Mouse (Mus musculus): ENCODE measurements around the gene Pear1.

Gene Pear1

DNA sequence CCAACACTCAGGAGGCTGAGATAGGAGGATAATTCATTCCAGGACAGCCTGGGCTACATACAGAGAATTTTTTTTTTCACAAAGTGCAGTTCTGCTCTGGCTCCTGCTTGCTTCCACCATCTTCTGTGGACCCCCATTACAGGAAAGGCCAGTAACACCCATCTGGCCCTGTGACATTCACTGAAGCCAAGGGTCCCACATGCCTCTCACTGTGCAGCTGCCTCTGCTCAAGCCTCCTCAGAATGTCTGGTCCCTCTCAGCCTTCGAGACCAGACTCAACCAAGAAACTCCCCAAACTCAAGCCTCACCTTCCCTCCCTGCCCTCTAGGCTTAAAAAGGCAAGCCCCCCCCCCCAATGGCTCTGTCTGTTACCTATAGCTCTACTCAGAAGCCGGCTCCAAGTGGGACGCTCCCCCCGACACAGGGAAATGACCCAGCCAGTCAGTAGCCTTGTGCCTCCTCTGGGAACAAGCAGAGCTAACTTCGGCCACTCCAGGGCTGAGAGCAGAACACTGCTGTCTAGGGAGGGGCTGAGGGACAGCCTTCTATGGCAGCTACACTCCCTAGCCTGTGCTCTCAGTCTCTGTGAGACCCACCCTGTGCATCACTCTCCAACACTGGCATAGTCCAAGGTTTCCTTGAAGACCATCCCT, 58.3 kb downstream of the Pear1 start:
- DNase-seq (ENCODE audit: low read depth, low spot score), result no peak

DNA sequence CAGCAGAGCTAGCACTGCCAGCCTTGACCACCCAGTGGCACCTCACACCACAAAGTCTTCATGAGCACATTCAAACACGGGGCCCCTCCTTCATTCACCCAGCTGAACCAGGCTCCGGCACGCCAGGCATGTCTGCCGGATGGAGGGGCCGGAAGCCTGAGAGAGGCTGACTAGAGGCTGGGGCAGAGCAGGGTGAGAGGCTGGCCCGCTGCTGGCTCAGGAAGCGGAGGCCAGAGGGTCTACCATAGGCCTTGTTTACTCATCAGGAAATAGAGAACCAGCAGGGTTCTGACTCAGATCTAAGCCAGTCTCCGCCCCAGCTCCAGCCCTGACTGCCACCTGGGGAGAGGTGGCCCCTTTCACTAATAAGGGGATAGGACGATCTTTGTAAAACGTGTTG, 59.0 kb downstream of the Pear1 start:
- no peak for DNase-seq (ENCODE audit: low read depth, low spot score)

DNA sequence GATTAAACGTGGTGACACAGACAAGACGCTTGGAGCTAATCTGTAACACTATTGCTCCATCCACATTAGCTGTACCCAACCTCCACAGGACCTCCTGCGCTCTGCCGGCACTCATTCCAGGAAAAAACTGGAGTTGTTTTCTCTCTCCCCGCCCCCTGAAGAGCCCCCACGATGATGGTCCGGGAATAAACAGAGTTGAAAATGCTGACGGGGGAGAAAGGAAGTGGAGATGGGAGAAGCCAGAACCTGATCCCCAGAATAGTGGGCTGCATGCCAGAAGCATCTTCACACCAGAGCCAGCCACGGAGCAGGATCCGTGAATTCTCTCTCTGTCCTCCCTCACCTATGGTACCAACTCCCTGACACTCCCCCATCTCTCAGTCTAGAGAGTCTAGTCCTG, 59.6 kb downstream of the Pear1 start:
- no peak for DNase-seq (ENCODE audit: low read depth, low spot score)

DNA sequence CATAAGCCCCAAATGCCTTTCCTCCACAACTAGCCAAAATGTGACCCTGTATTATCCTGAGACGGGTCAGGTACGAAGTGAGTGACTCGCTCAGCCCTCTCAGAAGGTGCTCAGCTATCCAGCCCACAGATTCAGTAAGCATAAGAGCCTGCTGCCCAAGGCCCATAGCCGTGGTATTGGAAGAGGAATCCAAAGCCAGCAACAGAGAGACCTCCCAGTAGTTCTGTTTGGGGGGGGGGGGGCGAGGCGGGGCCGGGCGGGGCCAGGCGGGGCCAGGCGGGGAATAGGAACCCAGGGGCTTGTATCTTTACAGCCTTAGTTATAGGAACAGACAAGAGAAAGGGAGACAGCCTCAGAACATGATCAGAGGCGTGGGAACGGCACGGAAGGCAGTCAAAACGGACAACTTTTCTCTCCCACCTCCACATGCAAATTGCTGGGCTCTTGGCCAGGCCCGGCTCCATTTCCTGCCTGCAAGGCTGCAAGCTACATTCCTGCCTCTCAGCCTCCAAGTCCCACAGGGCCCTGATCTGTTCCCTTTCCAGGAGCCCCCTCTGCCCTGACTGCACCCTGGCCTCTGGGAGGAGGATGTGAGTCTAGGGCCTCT, 60.3 kb downstream of the Pear1 start:
- no peak for DNase-seq (ENCODE audit: low read depth, low spot score)

DNA sequence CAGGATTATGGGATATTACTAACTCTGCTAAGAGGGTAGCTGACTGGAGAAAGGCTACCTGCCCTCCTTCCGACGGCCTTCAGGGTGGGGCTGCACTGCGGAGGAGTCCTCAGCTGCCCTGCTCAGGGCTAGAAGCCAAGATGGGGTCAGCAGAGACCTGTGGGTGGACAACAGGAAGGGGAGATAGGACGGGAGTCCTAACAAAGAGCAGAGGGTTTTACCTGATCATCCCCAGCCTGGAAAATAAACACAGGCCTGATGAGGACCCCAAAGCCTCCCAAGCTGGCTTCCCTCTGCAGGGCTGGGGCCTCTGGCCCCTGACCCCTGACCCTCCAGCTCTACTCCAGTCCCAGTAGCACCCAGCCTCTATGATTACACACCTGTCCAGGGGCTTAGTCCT, 60.9 kb downstream of the Pear1 start:
- DNase-seq (ENCODE audit: low read depth, low spot score), result no peak

DNA sequence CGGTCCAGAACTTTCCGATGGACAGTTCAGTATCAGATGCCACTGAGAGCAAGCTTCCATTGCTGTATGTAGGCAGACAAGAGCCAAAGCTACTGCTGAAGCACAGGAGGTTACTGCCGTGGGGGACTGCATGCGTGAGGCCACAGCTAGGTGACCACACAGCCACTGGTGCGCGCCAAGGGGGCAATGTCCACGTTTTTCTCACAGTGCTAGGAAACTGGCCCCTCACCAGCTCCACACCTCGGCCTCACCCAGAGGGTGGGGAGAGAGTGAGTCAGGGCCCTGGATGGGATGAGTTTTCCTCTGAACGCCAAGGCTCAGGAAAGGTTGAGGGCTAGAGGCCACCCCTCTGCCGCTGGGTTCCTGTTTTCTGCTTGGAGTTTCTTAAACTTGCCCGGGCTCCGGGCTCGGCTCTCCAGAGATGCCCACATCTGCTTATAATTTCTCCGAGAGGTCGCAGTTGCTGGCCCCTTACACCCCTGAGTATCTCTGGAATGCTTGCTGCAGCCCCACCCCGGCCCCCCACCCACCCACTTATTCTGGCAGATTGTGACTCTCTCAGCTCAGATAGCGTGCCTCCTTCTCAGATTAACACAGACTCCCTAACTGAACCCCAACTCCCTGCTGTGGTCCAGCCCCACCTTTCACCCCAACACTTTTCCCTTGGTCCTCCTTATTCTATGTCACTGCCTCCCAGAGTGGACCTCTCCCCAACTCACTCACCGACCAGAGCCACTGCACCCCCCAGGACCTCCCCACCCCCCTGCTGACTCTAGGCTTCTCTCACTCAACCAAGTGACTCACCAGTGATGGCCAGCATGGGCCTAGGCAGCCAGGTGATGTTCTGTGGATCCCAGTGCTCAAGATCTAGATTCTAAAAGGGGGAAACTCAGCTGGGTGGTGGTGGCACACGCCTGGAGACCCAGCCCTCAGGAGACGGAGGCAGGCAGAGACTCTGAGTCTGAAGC, 62.4 kb downstream of the Pear1 start:
- DNase-seq (ENCODE audit: low read depth, low spot score), result no peak

DNA sequence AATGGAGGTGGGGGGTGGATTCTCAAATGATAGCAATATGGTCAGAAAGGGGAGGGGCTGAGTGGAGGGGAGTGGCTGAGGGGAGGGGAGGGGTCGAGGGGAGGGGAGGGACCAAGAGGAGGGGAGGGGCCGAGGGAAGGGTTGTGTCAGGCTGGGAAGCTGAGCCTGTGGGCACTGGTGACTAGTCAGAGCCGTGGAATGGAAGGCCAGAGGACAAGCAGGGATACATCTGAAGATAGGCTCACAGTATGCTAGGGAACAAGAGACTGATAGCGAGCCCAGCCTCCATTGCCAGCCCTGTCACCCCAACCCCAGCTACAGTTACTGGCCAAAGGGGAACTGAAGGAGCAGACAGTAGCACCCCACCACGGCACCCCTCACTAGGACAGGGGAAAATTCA, 65.5 kb downstream of the Pear1 start:
- no peak for DNase-seq (ENCODE audit: low read depth, low spot score)

DNA sequence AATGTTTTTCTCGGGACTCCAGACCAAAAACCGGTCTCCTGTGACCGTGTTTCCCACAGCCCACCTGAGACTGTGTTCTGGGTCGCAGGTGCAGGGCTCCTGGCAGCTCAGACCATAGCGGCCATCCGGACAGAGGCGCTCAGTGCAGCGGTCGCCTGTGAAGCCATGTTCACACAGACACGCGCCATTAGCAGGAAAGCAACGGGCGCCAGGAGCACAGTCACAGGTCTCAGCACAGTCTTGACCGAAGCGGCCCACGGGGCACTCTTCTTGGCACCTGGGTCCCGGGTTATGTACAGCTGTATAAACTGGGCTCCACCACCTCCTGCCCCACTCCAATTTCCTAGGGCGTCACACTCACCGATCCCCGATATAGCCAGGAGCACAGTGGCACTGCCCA, 67.6 kb downstream of the Pear1 start:
- no peak for DNase-seq (ENCODE audit: low read depth, low spot score)

DNA sequence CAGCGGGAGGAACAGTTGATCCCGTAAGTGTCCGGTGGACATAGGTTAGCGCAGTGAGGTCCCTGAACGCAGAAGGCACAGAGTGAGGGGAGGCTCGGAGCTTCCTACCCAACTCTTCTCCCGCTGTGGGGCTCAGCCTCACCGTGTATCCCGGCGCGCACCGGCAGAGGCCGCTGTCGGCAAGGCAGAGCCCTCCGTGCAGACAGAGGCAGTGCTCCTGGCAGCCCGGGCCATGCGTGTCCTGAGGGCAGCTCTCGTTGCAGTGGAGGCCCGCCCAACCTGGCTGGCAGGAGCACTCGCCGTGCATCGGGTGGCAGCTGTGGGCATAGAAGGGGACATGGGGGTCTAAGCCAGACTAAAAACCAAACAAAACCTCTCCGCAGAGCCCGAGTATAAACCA, 68.1 kb downstream of the Pear1 start:
- DNase-seq (ENCODE audit: low read depth, low spot score), result peak; percentile 87

DNA sequence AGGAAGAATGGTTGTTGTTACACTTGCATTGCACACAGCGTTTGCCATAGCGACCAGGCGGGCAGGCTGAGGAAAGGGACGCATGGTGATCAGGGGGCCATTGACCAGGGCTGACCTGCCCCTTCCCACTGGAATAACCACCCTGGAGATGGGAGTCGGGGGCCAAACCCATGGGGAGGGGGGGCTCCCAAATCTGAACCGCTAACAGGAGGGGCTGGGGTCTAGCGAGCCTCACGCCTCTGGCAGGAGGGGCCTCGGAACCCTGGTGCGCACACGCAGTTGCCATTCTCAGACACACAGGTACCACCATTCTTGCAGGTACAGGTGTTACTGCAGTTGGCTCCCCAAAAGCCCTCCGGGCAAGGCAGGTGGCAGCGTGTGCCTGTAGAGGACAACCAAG, 70.3 kb downstream of the Pear1 start:
- DNase-seq (ENCODE audit: low read depth, low spot score), result no peak

DNA sequence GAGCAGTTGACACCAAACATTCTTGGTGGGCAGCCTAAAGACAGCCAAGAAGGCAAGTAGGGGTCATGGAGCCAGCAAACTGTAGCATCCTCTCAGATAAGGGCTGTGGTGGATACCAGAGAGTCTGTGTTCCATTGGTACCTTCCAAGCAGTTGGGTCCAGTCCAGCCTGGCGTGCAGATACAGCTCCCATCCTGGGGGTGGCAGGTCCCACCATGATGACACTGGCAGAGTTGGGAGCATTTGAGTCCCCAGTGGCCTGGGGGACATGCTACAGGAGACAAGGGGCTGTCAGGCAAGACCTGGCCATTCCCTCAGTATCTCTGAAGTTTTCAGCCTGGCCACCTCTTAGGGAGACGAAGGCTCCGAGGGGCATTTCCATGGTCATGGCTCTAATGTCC, 71.5 kb downstream of the Pear1 start:
- DNase-seq (ENCODE audit: low read depth, low spot score), result no peak

DNA sequence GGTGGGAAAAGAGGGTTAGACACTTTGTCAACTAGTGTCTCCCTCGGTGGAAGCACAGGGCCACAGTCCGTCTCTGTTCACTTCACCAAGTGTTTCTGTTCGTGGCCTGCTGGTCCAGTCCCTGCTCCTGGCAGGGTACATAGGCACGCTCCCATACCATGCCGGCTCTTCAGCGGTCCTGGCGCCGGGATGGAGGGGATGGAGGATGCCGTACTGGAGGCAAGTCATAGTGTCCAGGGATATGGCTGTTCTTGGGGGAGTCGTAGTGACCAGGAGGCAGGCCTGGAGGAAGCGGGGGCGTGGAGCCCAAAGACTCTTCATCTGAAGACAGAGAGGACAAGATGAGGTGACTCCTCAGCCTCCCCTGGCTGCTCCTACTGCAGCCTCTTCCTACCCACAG, 74.1 kb downstream of the Pear1 start:
- DNase-seq (ENCODE audit: low read depth, low spot score), result no peak

DNA sequence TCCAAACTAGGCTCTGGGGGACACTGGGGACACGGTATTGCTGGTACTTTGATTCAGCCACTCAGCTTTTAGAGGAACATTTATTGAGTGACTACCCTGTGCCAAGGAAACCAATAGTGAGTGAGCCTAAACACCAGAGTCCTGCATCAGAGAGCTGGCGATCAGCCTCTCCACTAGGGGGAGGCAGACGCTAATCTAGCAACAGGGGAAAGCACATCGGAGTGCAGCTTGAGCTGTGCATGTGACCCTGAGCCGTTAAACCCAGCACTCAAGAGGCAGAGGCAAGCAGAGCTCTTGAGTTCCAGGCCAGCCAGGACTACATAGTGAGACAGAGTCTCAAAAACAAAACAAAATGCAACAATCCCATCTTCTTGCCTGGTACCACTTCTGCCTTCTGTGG, 75.1 kb downstream of the Pear1 start:
- peak; percentile 89 for DNase-seq (ENCODE audit: low read depth, low spot score)

DNA sequence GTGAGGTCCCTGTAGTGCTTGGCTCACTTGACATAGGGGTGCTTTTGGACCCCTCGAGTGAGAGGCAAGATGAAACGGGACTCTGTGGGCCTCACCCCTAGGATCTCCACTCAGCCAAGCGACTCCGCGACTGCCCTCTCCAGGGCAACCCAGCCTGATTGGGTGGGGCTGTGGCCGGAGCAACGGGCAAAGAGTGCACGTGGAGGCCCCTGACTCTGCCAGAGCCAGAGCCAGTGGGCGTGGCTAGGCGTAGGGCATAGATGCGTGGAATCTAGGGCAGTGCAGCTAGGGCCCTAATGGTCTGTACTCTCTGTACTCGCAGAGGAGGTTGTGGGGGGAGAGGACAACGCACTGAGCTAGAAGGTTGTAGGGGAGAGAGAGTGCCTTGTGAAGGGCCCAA, 75.7 kb downstream of the Pear1 start, which contains the start of gene Lrrc71:
Lrrc71 (minus strand) TSS at position 195 of the 400 bp plus-strand sequence.
- DNase-seq (ENCODE audit: low read depth, low spot score), result peak; percentile 64

DNA sequence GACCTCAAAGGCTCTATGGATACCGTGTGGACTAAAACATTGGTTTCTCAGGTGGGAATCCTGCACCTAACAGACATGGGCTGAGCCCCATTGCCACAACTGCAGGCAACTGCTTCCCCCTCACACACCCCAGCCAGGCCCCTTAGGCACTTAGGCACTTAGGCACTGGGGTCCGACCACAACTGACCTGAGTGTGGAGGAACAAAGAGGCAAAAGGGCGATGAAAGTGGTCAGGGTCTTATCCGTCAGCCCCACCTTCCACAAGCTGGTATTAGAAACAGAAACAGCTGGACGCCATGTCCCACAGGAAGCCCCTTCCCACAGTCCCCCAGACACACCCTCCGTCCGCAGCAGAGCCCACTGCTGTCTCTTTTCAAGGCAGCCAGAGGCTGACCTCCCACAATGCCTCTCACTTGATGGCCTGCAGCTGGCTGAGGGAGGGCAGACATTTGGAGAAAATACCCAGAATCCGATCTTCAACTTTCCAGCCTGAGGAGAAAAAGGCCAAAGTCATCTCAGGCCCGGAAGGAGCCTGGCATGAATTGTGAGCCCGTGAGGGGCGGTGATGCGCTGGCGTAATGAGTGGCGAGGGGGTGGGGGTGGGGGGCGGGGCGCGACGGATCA, 79.0 kb downstream of the Pear1 start:
- DNase-seq (ENCODE audit: low read depth, low spot score), result no peak

DNA sequence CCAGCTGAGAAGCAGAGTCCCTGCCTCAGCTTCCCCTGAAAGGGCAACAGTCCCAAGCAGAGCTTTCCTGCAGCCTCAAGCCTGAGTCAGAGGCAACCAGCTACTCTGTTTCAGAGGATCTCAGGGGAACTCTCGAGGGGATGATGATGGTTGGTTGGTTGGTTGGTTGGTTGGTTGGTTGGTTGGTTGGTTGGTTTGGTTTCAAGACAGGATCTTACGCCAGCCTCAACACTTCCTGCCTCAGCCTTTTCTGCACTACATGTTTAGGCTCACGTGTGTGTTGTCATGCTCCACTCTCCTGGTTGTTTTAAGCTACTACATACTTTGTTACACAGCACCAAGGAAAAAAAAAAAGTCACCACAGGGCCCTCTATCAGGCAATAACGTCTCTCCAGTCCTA, 80.2 kb downstream of the Pear1 start:
- DNase-seq (ENCODE audit: low read depth, low spot score), result no peak

DNA sequence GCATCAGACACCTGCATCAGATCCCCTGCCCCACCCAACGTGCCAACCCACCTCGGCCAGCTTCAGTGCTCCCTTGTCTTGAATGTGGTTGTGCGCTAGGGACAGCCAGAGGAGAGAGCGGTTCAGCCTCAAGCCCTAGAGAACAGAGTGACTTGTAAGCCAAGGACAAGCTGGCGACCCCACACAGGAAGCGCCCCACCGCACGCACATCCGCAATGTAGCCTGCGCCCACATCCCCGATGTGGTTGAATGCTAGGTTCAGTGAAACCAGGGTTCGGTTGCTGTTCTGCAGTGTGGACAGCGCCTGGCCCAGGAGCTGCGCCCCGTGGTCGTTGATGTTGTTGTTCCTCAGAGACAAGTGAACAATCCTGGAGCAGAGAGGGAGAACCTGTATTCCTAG, 81.4 kb downstream of the Pear1 start:
- DNase-seq (ENCODE audit: low read depth, low spot score), result no peak

DNA sequence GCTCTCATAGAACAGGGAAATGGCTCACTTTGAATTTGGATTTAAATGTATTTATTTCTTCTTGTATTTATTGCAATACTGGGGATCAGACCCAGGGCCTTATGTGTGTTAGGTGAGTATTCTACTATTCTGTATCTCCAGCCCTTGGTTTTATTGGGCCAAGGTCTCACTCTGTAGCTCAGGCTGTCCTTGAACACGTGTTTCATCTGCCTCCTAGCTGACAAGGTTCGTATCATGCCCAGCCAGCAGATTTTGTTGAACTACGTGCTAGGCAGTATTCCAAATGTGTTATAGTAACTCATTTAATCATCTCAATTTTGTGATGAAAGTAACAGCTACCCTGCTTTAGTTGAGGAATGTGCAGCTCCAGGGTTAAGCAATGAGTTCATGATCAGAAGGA, 82.1 kb downstream of the Pear1 start:
- DNase-seq (ENCODE audit: low read depth, low spot score), result no peak

DNA sequence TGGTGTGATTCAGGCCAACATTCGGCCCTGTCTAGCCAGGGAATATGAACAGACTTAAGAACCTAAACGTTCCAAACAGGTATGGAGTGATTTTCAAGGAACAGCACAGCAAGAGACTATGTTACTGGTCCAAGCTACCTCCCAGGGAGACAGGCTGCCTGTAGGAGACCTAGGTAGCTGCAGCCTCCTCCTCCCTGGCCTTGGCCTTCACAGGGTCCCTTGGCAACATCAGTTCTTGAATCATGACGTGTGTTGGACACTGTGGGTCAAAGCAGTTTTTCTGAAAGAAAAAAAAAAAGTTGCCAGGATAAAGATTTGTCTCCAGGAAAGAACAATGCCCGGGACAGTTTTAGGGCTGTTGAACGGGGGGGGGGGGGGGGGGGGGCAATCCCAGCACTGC, 85.2 kb downstream of the Pear1 start:
- DNase-seq (ENCODE audit: low read depth, low spot score), result no peak

DNA sequence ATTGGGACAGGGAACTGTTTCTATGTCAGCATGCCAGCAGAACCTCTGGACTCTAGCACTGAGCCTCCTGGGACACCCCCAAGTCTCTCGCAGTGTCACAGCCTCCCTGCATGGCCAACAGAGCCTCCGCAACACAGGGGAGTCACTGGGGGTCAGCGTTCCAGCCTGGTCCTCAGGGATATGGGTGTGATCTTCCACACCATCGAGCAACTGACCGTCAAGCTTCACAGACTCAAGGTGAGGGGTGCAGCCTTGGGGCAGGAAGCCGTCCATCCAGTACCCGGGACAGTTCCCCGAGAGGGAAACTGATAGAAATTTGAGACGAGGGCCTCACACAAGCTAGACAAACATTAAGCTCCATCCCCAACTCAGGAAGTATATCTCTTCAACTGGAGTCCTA, 88.8 kb downstream of the Pear1 start:
- DNase-seq (ENCODE audit: low read depth, low spot score), result no peak

DNA sequence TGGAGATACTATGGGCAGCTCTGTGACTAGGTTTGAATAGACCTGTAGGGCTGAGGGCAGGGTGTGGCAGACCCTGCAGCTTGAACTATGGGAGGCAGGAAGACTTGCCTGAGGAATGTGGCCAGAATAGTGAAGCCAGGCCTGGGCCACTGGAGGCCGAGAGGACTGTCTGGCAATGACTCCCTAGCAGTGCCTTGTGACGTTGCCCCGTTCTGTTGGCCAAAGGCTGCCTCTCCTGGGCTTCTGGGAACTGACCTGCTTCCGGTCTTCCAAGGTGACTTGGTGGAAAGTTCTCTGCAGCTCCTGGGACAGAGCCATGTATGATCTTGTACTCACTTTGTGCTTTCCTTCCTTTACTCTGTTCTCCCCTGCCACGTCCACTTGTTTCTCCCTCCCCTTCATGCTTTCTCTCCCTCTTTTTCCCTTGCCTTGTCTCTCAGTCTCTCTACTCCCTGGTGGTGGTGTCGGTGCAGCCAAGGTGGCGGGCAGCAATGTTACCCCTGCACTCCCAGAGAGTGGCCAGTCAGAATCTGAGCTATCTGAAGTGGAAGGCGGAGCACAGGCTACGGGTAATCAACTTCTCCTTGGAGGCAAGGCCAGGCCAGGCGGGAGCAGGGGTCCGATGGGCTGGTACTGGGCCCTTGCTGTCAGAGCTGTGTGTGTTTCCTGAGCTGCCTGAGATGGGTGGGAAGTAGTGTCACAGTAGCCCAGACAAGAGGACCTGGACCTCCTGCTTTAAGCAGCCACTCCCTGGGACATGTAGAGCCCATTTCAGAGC, 89.9 kb downstream of the Pear1 start:
- no peak for DNase-seq (ENCODE audit: low read depth, low spot score)
